Mouse (Mus musculus): ENCODE data around the gene Acsl1. TPM values are rescaled to one million over a fixed set of nuclear protein-coding genes. Genes with fewer than 3 reads are reported as not detected.

Gene Acsl1
- polyA plus RNA-seq, 1 experiment = 31.2 TPM

DNA sequence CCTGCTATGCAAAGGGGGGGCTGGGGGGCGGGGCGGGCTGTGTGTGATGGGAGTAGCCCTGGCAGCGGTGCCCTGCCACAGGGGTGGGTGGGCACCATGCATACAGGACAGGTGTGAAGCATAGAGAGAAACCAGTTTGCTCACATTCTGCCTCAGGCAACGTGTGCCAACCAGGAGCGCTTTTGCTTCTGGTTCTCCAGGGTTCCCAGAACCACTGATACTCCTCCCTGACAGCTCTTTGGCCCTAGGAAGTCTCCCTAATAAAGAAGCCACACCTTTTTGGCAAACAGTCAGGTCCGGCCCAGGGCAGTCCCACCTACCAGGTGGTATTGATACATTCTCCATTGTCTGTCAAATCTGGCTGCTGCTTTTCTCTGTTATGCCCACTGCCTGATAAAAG, 72.8 kb downstream of the Acsl1 start:
- Histone ChIP-seq H3K4me3 (ENCODE audit: control insufficient read depth, insufficient read depth, low read length) (no peak overlapping the region), H3K27ac (ENCODE audit: control insufficient read depth, insufficient read depth, low read length) (no peak overlapping the region), H3K4me1 (replicated peaks; ENCODE audit: control insufficient read depth, insufficient read depth, low read length) (no peaks in the 10 kb centered on the region), H3K27me3 (ENCODE audit: control insufficient read depth, insufficient read depth, low read length) (no peaks in the 10 kb centered on the region; the same call in 1 of the 2 replicates), H3K36me3 (ENCODE audit: control insufficient read depth, insufficient read depth, low read length) (no peaks in the 10 kb centered on the region)
- DNase-seq = no peak
- TF ChIP-seq POLR2A (IDR thresholded peaks at IDR 0.05; ENCODE audit: control insufficient read depth, extremely low read depth, insufficient read depth, low read length, poor library complexity) (no peak), CTCF (IDR thresholded peaks at IDR 0.05; ENCODE audit: borderline replicate concordance, control insufficient read depth, extremely low read depth, insufficient read depth, low read length, poor library complexity) (no peak)
- 74% methylated on average over 6 of the region's 6 CpGs for WGBS

DNA sequence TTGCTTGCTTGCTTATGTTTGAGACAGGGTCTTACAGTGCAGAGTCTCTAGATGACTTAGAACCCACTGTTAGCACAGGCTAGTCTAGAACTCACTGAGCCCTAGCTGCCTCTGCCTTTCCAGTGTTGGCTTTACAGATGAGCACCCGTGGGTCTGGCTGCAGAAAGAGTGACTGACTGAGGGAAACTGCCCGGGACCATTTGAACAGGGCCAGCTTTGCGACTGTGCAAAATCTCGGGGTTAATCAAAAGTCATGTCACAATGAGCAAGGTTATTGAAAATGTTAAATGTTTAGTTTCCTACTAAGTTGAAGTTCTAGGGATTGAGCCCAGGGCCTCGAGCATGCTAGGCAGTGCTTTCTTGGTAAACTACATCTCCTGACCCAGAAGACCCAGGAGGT, 75.0 kb downstream of the Acsl1 start:
- no peak for DNase-seq
- no peak overlapping the region for H3K27ac ChIP-seq (ENCODE audit: control insufficient read depth, insufficient read depth, low read length)
- TF ChIP-seq CTCF (IDR thresholded peaks at IDR 0.05; ENCODE audit: borderline replicate concordance, control insufficient read depth, extremely low read depth, insufficient read depth, low read length, poor library complexity) (no peak), POLR2A (IDR thresholded peaks at IDR 0.05; ENCODE audit: control insufficient read depth, extremely low read depth, insufficient read depth, low read length, poor library complexity) (no peak)

DNA sequence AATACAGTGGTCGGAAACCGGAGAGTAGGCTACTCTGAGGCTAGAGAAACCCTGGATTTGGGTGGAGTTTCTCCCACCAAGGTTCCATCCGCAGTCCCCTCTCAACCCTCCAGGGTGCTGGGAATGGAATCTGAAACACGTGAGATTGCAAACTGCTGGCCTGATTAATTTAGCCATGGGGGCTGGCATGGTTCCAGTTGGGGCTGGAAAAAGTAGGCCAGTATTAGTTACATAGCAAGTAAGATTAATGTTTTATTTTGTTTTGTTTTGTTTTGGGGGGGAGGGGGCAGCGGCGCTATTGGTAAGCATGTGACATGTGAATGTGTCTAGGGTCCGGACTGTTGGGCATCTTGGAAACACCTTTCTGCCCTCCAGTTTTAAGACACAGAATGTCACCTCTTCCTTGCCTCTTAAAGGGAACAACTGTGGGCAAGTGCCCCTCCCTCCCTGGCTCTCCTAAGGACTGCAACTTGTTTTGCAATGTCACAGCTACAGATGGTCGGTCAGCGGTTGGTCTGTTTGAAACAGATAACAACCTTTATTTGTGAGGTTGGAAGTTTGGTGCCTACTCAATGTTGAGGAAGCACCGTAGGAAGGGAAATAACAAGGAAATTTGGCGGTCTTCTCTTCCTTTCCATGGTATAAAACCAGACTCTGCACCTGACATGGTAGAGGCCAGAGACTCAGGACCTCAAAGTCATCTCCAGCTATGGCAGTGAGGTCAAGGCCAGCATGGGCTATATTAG, 75.8 kb downstream of the Acsl1 start:
- no peak overlapping the region for H3K27ac ChIP-seq (ENCODE audit: control insufficient read depth, insufficient read depth, low read length)
- H3K4me1 ChIP-seq (replicated peaks; ENCODE audit: control insufficient read depth, insufficient read depth, low read length) = no peaks in the 10 kb centered on the region
- 59% methylated on average over 11 of the region's 11 CpGs for WGBS
- no peak overlapping the region for H3K4me3 ChIP-seq (ENCODE audit: control insufficient read depth, insufficient read depth, low read length)
- H3K27me3 ChIP-seq (ENCODE audit: control insufficient read depth, insufficient read depth, low read length) = no peaks in the 10 kb centered on the region; the same call in 1 of the 2 replicates
- no peak for TF ChIP-seq POLR2A (IDR thresholded peaks at IDR 0.05; ENCODE audit: control insufficient read depth, extremely low read depth, insufficient read depth, low read length, poor library complexity)
- TF ChIP-seq CTCF (IDR thresholded peaks at IDR 0.05; ENCODE audit: borderline replicate concordance, control insufficient read depth, extremely low read depth, insufficient read depth, low read length, poor library complexity) = no peak
- no peak for DNase-seq
- no peaks in the 10 kb centered on the region for H3K36me3 ChIP-seq (ENCODE audit: control insufficient read depth, insufficient read depth, low read length)

More for the DNA sequence above, 75.0 kb downstream of the Acsl1 start:
- WGBS = 86% methylated on average over 5 of the region's 5 CpGs
- Histone ChIP-seq H3K36me3 (ENCODE audit: control insufficient read depth, insufficient read depth, low read length) (no peaks in the 10 kb centered on the region), H3K27me3 (ENCODE audit: control insufficient read depth, insufficient read depth, low read length) (no peaks in the 10 kb centered on the region; the same call in 1 of the 2 replicates), H3K4me3 (ENCODE audit: control insufficient read depth, insufficient read depth, low read length) (no peak overlapping the region), H3K4me1 (replicated peaks; ENCODE audit: control insufficient read depth, insufficient read depth, low read length) (no peaks in the 10 kb centered on the region)

DNA sequence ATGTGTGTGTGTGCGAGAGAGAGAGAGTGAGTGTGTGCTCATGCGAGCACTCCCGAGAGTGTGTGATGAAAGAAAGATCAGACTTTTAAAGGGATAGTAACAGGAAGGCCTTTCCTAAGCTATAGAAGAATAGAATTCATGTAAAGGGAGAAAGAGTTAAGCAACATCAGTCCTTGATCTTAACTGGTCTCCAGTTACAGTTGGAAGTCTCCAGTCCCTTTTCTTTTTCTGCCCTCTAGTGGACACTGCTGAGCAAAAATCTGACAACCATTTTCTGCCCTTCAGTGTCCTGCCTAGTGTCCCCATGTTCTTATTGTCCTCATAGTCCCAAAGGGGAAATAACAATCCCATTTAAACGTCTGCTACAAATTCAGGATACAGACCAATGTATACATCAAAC, 76.4 kb downstream of the Acsl1 start:
- 31% methylated on average over 4 of the region's 4 CpGs for WGBS
- DNase-seq = no peak
- no peak overlapping the region for H3K4me3 ChIP-seq (ENCODE audit: control insufficient read depth, insufficient read depth, low read length)
- H3K36me3 ChIP-seq (ENCODE audit: control insufficient read depth, insufficient read depth, low read length) = no peaks in the 10 kb centered on the region
- H3K27ac ChIP-seq (ENCODE audit: control insufficient read depth, insufficient read depth, low read length) = no peak overlapping the region
- no peaks in the 10 kb centered on the region for H3K4me1 ChIP-seq (replicated peaks; ENCODE audit: control insufficient read depth, insufficient read depth, low read length)
- H3K27me3 ChIP-seq (ENCODE audit: control insufficient read depth, insufficient read depth, low read length) = no peaks in the 10 kb centered on the region; the same call in 1 of the 2 replicates
- TF ChIP-seq CTCF (IDR thresholded peaks at IDR 0.05; ENCODE audit: borderline replicate concordance, control insufficient read depth, extremely low read depth, insufficient read depth, low read length, poor library complexity) = no peak
- TF ChIP-seq POLR2A (IDR thresholded peaks at IDR 0.05; ENCODE audit: control insufficient read depth, extremely low read depth, insufficient read depth, low read length, poor library complexity) = no peak

DNA sequence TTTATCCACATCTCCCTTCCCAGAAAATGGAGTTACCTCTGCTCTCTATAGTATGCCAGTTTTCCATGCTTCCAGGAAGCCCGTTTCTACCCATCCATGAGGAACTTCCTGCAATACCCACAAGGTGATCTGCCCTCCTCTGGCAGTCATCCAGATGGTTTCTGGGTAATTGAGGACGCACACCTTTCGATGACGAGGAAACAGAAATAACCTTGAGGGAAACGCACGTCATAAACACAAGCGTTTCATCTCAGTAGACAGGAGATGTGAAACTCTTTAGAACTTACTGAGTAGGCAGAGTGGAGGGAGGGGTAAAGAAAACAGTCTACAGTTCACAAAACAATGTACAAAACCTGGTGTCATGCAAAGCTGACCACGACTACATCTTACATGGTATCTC, 79.2 kb downstream of the Acsl1 start:
- Histone ChIP-seq H3K36me3 (ENCODE audit: control insufficient read depth, insufficient read depth, low read length) (no peaks in the 10 kb centered on the region), H3K27me3 (ENCODE audit: control insufficient read depth, insufficient read depth, low read length) (no peaks in the 10 kb centered on the region; the same call in 1 of the 2 replicates), H3K27ac (ENCODE audit: control insufficient read depth, insufficient read depth, low read length) (no peak overlapping the region), H3K4me1 (replicated peaks; ENCODE audit: control insufficient read depth, insufficient read depth, low read length) (0 out of 2 replicates have a peak, but pooled peaks cover 5% of the 10 kb centered on the region), H3K4me3 (ENCODE audit: control insufficient read depth, insufficient read depth, low read length) (no peak overlapping the region)
- no peak for DNase-seq
- 71% methylated on average over 8 of the region's 8 CpGs for WGBS
- no peak for TF ChIP-seq POLR2A (IDR thresholded peaks at IDR 0.05; ENCODE audit: control insufficient read depth, extremely low read depth, insufficient read depth, low read length, poor library complexity)
- no peak for TF ChIP-seq CTCF (IDR thresholded peaks at IDR 0.05; ENCODE audit: borderline replicate concordance, control insufficient read depth, extremely low read depth, insufficient read depth, low read length, poor library complexity)

DNA sequence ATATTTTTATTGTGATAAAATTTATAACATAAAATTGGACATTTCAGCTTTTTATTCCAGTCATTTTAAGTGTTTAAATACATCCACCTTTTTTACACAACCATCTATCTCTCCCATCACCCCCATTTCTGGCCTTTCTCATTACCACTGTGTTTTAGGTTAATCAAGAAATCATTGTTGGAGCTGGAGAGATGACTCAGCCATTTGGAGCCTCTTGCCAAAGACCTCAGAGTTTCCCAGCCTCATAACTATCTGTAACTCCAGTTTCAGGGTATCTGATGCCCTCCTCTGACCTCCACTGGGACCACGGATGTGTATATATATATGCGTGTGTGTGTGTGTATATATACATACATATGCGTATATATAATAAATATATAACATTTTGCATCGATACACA, 80.2 kb downstream of the Acsl1 start:
- DNase-seq = no peak
- Histone ChIP-seq H3K4me1 (replicated peaks; ENCODE audit: control insufficient read depth, insufficient read depth, low read length) (0 out of 2 replicates have a peak, but pooled peaks cover 5% of the 10 kb centered on the region), H3K36me3 (ENCODE audit: control insufficient read depth, insufficient read depth, low read length) (no peaks in the 10 kb centered on the region), H3K27me3 (ENCODE audit: control insufficient read depth, insufficient read depth, low read length) (no peaks in the 10 kb centered on the region), H3K27ac (ENCODE audit: control insufficient read depth, insufficient read depth, low read length) (no peak overlapping the region), H3K4me3 (ENCODE audit: control insufficient read depth, insufficient read depth, low read length) (no peak overlapping the region)
- TF ChIP-seq CTCF (IDR thresholded peaks at IDR 0.05; ENCODE audit: borderline replicate concordance, control insufficient read depth, extremely low read depth, insufficient read depth, low read length, poor library complexity) = no peak
- no peak for TF ChIP-seq POLR2A (IDR thresholded peaks at IDR 0.05; ENCODE audit: control insufficient read depth, extremely low read depth, insufficient read depth, low read length, poor library complexity)
- WGBS = 54% methylated on average over 4 of the region's 4 CpGs
